Mouse (Mus musculus) left cerebral cortex, adult 2 months (tissue): Measurements from ENCODE around the gene Olfr1392. TPM values are rescaled to one million over a fixed set of nuclear protein-coding genes. Genes with fewer than 3 reads are reported as not detected.

Experiments used
- DNase-seq, 2 experiments: peaks; one replicate each; pipeline ENCODE4 v3.0.0; 2021 to 2022; ENCODE audit warnings: low spot score in 2 of 2, mixed read lengths in 1 of 2; ENCODE audit errors: extremely low spot score in 1 of 2
- H3K27ac ChIP-seq: fragments of 200-600 bp; 2 replicates; pipeline ENCODE4 v1.8.1; 2022
- H3K4me3 ChIP-seq: fragments of 200-600 bp; 2 replicates; pipeline ENCODE4 v1.8.1; 2022
- CTCF ChIP-seq: fragments of 200-600 bp; IDR thresholded peaks from 2 replicates; pipeline ENCODE4 v1.8.1; 2022; ENCODE audit warnings: antibody characterized with exemption, mild to moderate bottlenecking, moderate library complexity
- intact Hi-C: fragments of 180-260 bp; cut with DNase I; formaldehyde crosslinking; loops from one replicate; pipeline ENCODE4 v1.15.1; 2025
- total RNA-seq, 2 experiments: library from RNA; stranded (reverse); gene quantifications; 2 replicates each; pipeline ENCODE4 v1.2.3; 2021

The Olfr1392 gene
- total RNA-seq, 2 experiments from 2014 or later: not detected

DNA sequence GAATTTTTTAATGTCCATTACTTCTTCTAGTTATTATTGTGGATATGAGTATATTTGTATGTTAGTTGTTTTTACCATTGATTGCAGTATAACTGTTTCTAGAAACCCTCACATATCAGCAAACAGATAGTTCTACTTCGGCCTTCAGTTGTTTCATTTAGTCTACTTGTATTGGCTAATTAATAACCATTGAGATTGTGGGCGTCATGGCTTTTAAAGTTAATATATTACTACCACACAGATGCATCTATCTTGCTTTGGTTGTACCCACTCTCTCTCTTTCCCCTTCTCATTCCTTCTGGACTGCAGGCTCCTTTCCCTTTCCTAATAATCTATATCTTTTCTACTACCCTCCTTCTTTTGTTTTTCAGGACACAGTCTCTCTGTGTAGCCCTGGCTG lies 25.8 kb upstream of the Olfr1392 start:
- intact Hi-C loops: no loop called here
- DNase-seq: no peak
- no peak overlapping the region for H3K4me3 ChIP-seq
- TF ChIP-seq CTCF: no peak
- H3K27ac ChIP-seq: no peak overlapping the region

DNA sequence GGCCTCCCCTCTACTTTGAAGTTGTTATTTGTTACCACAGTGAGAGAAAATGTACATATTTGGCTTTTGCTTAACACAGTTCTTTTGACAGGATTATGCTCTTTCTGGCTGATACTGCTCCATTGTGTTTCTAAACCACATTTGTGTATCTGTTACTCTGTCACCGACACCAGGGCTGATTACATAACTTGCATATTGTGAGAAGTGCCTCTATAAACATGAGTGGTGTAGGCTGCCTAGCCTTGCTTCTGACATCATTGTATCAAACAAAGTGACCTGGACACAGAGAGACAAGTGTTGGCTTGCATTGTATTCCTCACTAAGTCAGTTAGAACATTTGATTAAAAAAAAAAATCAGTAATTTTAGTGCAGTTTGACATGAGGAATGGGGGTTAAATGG lies 25.3 kb upstream of the Olfr1392 start:
- DNase-seq: no peak
- intact Hi-C loops: no loop called here
- H3K27ac ChIP-seq: no peak overlapping the region
- H3K4me3 ChIP-seq: no peak overlapping the region
- TF ChIP-seq CTCF: no peak

DNA sequence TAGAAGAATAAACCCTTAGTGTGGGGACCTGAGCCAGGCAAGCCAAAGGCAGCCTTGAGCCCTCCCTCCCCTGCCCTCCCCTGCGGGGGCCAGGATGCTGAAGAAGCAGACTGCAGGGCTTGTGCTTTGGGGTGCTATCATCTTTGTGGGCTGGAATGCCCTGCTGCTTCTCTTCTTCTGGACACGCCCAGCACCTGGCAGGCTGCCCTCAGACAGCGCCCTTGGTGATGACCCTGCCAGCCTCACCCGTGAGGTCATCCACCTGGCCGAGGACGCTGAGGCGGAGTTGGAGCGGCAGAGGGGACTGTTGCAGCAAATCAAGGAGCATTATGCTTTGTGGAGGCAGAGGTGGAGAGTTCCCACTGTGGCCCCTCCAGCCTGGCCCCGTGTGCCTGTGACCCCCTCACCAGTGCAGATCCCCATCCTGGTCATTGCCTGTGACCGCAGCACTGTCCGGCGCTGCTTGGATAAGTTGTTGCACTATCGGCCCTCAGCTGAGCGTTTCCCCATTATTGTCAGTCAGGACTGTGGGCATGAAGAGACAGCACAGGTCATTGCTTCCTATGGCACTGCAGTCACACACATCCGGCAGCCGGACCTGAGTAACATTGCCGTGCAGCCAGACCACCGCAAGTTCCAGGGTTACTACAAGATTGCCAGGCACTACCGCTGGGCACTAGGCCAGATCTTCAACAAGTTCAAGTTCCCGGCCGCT lies 24.3 kb upstream of the Olfr1392 start:
- intact Hi-C loops: no loop called here

DNA sequence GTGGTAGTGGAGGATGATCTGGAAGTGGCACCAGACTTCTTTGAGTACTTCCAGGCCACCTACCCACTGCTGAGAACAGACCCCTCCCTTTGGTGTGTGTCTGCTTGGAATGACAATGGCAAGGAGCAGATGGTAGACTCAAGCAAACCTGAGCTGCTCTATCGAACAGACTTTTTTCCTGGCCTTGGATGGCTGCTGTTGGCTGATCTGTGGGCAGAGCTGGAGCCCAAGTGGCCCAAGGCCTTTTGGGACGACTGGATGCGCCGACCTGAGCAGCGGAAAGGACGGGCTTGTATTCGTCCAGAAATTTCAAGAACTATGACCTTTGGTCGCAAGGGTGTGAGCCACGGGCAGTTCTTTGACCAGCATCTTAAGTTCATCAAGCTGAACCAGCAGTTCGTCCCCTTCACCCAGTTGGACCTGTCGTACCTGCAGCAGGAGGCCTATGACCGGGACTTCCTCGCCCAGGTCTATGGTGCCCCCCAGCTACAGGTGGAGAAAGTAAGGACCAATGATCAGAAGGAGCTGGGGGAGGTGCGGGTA lies 23.7 kb upstream of the Olfr1392 start:
- intact Hi-C loops: no loop called here
- Histone ChIP-seq H3K4me3 (no peak overlapping the region), H3K27ac (no peak overlapping the region)
- TF ChIP-seq CTCF: no peak
- no peak for DNase-seq

More for the DNA sequence above, 24.3 kb upstream of the Olfr1392 start:
- no peak for TF ChIP-seq CTCF
- Histone ChIP-seq H3K4me3 (no peak overlapping the region), H3K27ac (no peak overlapping the region)
- DNase-seq: no peak

DNA sequence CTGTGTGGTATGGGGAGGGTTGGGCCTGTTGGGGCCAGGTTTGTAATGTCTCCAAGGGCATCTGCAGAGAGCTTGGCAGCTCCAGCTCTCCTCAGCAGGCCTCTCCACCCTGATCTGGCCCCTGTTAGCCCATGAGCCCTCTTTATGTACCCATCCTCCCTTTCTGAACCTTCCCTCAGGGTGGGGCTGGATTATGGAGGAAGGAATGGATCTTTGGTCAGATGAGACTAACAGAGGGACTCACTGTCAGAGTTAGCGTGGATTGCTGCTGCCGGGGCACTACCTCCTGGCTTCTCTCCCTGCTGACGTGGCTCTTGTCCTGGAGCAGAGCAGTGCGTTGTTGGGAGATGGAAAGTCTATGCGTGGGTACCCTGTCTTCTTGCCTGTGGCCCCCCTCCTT lies 22.8 kb upstream of the Olfr1392 start:
- Histone ChIP-seq H3K4me3 (no peak overlapping the region), H3K27ac (no peak overlapping the region)
- DNase-seq: no peak
- intact Hi-C loops: no loop called here
- TF ChIP-seq CTCF: no peak

- no peak for TF ChIP-seq CTCF
- intact Hi-C loops: no loop called here
Measured at GRCm38 (mm10) chr11:49263149-49263548, 21.9 kb upstream of the Olfr1392 start.

DNA sequence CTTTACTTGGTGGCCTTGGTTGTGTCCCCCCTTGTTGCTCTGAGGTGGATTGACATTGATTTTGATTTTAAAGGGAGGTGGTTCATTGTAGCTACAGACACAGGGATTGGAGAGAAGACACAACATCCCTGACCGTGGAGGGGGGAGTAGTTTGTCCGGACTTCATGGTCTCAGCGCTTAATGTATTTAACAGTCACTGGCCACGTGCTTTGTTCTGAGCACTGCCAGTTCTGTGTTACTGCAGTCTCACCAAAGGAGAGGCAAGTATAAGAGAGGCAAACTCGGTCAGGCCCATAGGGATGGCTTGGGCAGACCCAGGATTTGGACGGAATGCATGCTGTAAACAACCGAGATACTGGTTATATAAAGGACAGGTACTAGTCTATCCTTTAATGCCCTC lies 21.0 kb upstream of the Olfr1392 start:
- DNase-seq: no peak
- Histone ChIP-seq H3K4me3 (no peak overlapping the region), H3K27ac (no peak overlapping the region)
- no peak for TF ChIP-seq CTCF
- intact Hi-C loops: no loop called here

More at GRCm38 (mm10) chr11:49263149-49263548, 21.9 kb upstream of the Olfr1392 start:
- Histone ChIP-seq H3K27ac (no peak overlapping the region), H3K4me3 (no peak overlapping the region)
- DNase-seq: no peak

GRCm38 (mm10) chr11:49264622-49265021 lies 20.5 kb upstream of the Olfr1392 start:
- no peak for TF ChIP-seq CTCF
- H3K4me3 ChIP-seq: no peak overlapping the region
- intact Hi-C loops: loop anchor here (5.0 kb wide), 1 partner anchor 392 kb away; the partner anchor contains the start of gene Irgm1
- H3K27ac ChIP-seq: no peak overlapping the region
- DNase-seq: no peak

DNA sequence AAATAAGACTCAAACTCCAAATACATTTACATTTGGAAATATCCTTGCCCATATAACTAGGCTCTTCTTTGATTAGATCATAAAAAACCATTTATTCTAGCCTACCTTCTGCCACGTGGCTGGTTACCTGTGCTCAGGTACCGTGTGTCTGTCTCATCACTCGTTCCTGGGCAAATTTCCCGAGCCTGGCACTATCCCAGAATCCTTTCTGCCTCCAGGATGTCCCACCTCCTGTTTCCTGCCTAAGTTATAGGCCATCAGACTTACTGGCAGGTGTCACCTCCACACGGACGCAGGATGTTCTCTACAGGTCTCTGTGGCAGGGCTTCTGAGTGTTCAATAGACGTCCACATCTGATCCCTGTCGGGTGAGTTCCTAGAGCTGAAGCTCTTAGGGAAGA lies 20.0 kb upstream of the Olfr1392 start:
- no peak for DNase-seq
- Histone ChIP-seq H3K4me3 (no peak overlapping the region), H3K27ac (no peak overlapping the region)
- intact Hi-C loops: loop anchor here (5.0 kb wide), 1 partner anchor 393 kb away; the partner anchor contains the start of gene Irgm1
- no peak for TF ChIP-seq CTCF

DNA sequence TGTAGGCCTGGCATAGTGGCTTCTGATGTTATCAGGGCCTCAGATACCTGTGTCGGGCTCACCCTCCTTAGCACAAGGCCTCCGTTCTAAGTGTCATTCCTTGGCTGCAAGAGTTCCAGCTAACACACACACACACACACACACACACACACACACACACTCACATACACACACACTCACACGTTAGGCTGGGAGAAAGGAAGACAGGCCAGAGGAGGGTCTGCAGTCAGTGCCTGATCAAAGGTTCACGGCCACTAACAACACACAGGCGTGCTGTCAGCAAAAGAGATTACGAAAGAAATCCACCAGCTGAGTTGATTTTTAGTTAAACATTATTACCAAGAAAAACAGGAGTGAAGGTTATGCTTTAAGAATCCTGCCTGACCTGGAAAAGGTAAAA lies 18.4 kb upstream of the Olfr1392 start:
- Histone ChIP-seq H3K4me3 (no peak overlapping the region), H3K27ac (no peak overlapping the region)
- TF ChIP-seq CTCF: no peak
- DNase-seq: no peak
- intact Hi-C loops: loop anchor here (5.0 kb wide), 1 partner anchor 394 kb away; the partner anchor contains the start of gene Irgm1

- no peak for TF ChIP-seq CTCF
- H3K27ac ChIP-seq: no peak overlapping the region
- no peak overlapping the region for H3K4me3 ChIP-seq
- intact Hi-C loops: loop anchor here (5.0 kb wide), 1 partner anchor 395 kb away; the partner anchor contains the start of gene Irgm1
- DNase-seq: no peak
Measured at GRCm38 (mm10) chr11:49267316-49267715, 17.8 kb upstream of the Olfr1392 start.

DNA sequence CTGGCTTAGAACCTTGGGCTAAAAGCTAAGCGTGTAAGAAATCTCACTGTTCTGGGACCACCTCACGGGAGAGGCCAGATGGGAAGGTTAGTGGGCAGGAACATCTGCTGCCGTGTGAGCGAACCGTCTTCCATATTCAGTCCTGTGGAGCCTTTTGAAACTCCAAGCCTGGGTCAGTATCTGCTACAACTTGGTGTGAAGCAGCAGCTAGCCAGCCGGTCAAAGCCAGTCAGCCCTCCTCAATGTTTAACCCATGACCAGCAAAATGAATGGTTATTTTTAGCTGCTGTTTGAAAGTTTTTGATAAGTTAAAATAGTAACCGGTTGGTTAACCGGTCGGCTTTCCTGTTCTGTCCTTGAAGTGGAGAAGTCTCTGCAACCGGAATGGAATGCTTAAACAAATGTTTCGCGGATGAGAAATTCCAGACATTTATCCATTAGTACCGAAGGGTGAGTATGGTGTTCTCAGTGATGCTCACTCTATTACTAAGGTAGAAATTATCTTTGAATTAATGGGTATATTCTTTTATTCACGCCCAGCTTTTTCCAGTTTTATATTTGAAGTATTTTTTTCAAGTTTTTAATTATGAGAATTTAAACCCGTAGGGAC lies 17.0 kb upstream of the Olfr1392 start:
- intact Hi-C loops: loop anchor here (5.0 kb wide), 1 partner anchor 396 kb away; the partner anchor contains the start of gene Irgm1
- no peak for TF ChIP-seq CTCF
- no peak for DNase-seq
- Histone ChIP-seq H3K27ac (no peak overlapping the region), H3K4me3 (no peak overlapping the region)
